28 mouse cellular contexts compared by ENCODE assay signal in the genomic region with DNA sequence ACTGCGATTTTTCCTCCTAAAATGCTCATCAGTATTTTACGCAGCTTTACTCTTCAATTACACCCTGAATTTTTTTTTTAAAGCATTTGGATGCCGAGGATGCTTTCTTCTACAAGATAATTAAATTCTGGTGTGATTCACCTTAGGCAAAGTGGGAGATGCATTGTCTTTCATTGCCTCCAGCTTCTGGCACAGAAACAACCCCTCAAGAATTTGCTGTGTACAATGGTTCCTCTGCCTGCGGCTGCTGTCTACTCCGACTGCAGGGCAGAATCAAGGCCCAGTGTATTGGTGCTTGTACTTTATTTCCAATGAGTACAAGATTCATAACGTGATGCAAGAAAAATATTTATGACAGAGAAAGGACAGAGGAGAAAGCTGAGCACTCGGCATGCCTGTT.
"Had no signal": no experiment of that assay in that cellular context is flagged by ENCODE, and none has a peak within 500 bp of the region (broad histone marks: within the 10 kb centered on the region; RNA-seq: fewer than 3 reads in every experiment).

No protein-coding gene starts in this region.

- H3K4me1 ChIP-seq: heart, embryonic 10.5 days; hindbrain, embryonic 10.5 days; hindbrain, embryonic 12.5 days; intestine, embryonic 15.5 days; liver, embryonic 13.5 days; liver, embryonic 15.5 days had no signal

- H3K9me3 ChIP-seq: heart, embryonic 10.5 days; heart, embryonic 12.5 days; hindbrain, embryonic 10.5 days; hindbrain, embryonic 12.5 days; intestine, embryonic 15.5 days; limb, embryonic 10.5 days; limb, embryonic 12.5 days; liver, embryonic 13.5 days; liver, embryonic 15.5 days had no signal

- H3K9ac ChIP-seq: heart, embryonic 12.5 days; hindbrain, embryonic 12.5 days; hindbrain, embryonic 14.5 days; intestine, embryonic 15.5 days; limb, embryonic 12.5 days; liver, embryonic 13.5 days; liver, embryonic 15.5 days had no signal

- ATAC-seq: hindbrain, embryonic 16.5 days; inflammation-experienced regulatory T-cells, adult 6 months; intestine, embryonic 15.5 days; intestine, postnatal 0 days had no signal

- H3K36me3 ChIP-seq: heart, embryonic 10.5 days; heart, embryonic 12.5 days; hindbrain, embryonic 10.5 days; hindbrain, embryonic 12.5 days; intestine, embryonic 15.5 days; limb, embryonic 10.5 days; limb, embryonic 12.5 days; liver, embryonic 13.5 days; liver, embryonic 15.5 days had no signal

- H3K4me3 ChIP-seq: gastrocnemius, adult 2 months; heart, embryonic 10.5 days; heart, embryonic 12.5 days; hindbrain, embryonic 10.5 days; hindbrain, embryonic 12.5 days; intestine, embryonic 15.5 days; layer of hippocampus, adult 2 months; left cerebral cortex, adult 2 months; limb, embryonic 10.5 days; limb, embryonic 12.5 days; liver, embryonic 13.5 days; liver, embryonic 15.5 days had no signal

- H3K4me2 ChIP-seq: heart, embryonic 12.5 days; hindbrain, embryonic 12.5 days; hindbrain, embryonic 14.5 days; intestine, embryonic 15.5 days; limb, embryonic 12.5 days; liver, embryonic 11.5 days; liver, embryonic 13.5 days; liver, embryonic 15.5 days had no signal

- H3K27me3 ChIP-seq: heart, embryonic 12.5 days; hindbrain, embryonic 12.5 days; intestine, embryonic 15.5 days; limb, embryonic 12.5 days; liver, embryonic 13.5 days; liver, embryonic 15.5 days had no signal

- DNase-seq: gastrocnemius, adult 2 months; gastrocnemius, postnatal 10 days; gastrocnemius, postnatal 25 days; heart, adult 18-20 months; heart, postnatal 10 days; heart, postnatal 4 days; kidney, adult 18-20 months; kidney, adult 8-10 months; kidney, postnatal 10 days; kidney, postnatal 25 days; kidney, postnatal 4 days; liver; liver, embryonic 13.5 days had no signal

- H3K27ac ChIP-seq: gastrocnemius, adult 2 months; heart, embryonic 10.5 days; hindbrain, embryonic 10.5 days; hindbrain, embryonic 12.5 days; hindbrain, embryonic 14.5 days; intestine, embryonic 15.5 days; layer of hippocampus, adult 2 months; left cerebral cortex, adult 2 months; limb, embryonic 10.5 days; limb, embryonic 12.5 days; liver, embryonic 13.5 days; liver, embryonic 15.5 days had no signal
